Mouse (Mus musculus): ENCODE results near the gene Fancc.

Fancc gene

GRCm38 (mm10) chr13:63284748-63285147 lies 212.3 kb downstream of the Fancc start:
- no peak for DNase-seq

GRCm38 (mm10) chr13:63283236-63283635 lies 213.8 kb downstream of the Fancc start:
- DNase-seq, result no peak

- no peak for DNase-seq
These were observed 215.9 kb downstream of the Fancc start for GRCm38 (mm10) chr13:63281206-63281605.

GRCm38 (mm10) chr13:63280344-63280743 lies 216.7 kb downstream of the Fancc start:
- DNase-seq, result no peak

GRCm38 (mm10) chr13:63279807-63280206 lies 217.3 kb downstream of the Fancc start:
- DNase-seq, result no peak

- DNase-seq, result peak; percentile 69
These were observed 218.1 kb downstream of the Fancc start for GRCm38 (mm10) chr13:63278796-63279475.

GRCm38 (mm10) chr13:63278141-63278631 lies 218.9 kb downstream of the Fancc start:
- DNase-seq, result peak; percentile 68

GRCm38 (mm10) chr13:63277316-63277715 lies 219.8 kb downstream of the Fancc start:
- DNase-seq, result no peak

- no peak for DNase-seq
These were observed 220.7 kb downstream of the Fancc start for GRCm38 (mm10) chr13:63276389-63276788.

- DNase-seq, result no peak
These were observed 222.5 kb downstream of the Fancc start for GRCm38 (mm10) chr13:63274488-63275166.

GRCm38 (mm10) chr13:63273859-63274258 lies 223.2 kb downstream of the Fancc start:
- DNase-seq, result no peak

GRCm38 (mm10) chr13:63272602-63273229 lies 224.4 kb downstream of the Fancc start:
- peak; percentile 84 for DNase-seq

- DNase-seq, result peak; percentile 67
These were observed 225.0 kb downstream of the Fancc start for GRCm38 (mm10) chr13:63272017-63272601.

GRCm38 (mm10) chr13:63270191-63270590 lies 226.9 kb downstream of the Fancc start:
- DNase-seq, result no peak

GRCm38 (mm10) chr13:63268776-63269175 lies 228.3 kb downstream of the Fancc start:
- DNase-seq, result no peak

GRCm38 (mm10) chr13:63268371-63268770 lies 228.7 kb downstream of the Fancc start:
- peak; percentile 65 for DNase-seq

GRCm38 (mm10) chr13:63262168-63262957 lies 234.7 kb downstream of the Fancc start:
- no peak for DNase-seq

GRCm38 (mm10) chr13:63261676-63262075 lies 235.4 kb downstream of the Fancc start:
- no peak for DNase-seq

- no peak for DNase-seq
These were observed 236.1 kb downstream of the Fancc start for GRCm38 (mm10) chr13:63260753-63261631.

GRCm38 (mm10) chr13:63260133-63260532 lies 236.9 kb downstream of the Fancc start:
- DNase-seq, result no peak

GRCm38 (mm10) chr13:63258671-63259070 lies 238.4 kb downstream of the Fancc start:
- no peak for DNase-seq

GRCm38 (mm10) chr13:63258167-63258582 lies 238.9 kb downstream of the Fancc start:
- no peak for DNase-seq
